Comparison of ENCODE assay signal across 12 mouse cellular contexts in genomic region chr8:94778036-94778435, GRCm38 (mm10). TPM values are rescaled to one million over a fixed set of nuclear protein-coding genes. Genes with fewer than 3 reads are reported as not detected.
A peak's percentile ranks its signal among the peaks of the same experiment; 100 is the strongest.
DNase-seq lines count a peak whose midpoint lies in the region; ATAC-seq and TF ChIP-seq lines count a peak whose summit lies in the region.
"Had no signal": no experiment of that assay in that cellular context is flagged by ENCODE, and none has a peak within 500 bp of the region (broad histone marks: within the 10 kb centered on the region; RNA-seq: fewer than 3 reads in every experiment).

No protein-coding gene starts in this region.

- H3K9ac ChIP-seq in forebrain, embryonic 16.5 days (replicated peaks; ENCODE audit: low read depth, low read length), result no peak overlapping the region
- H3K9ac ChIP-seq: forebrain, postnatal 0 days; liver, embryonic 14.5 days; neural tube, embryonic 12.5 days had no signal

- peaks cover 11% of the 10 kb centered on the region; the same call in 1 of the 2 replicates for H3K36me3 ChIP-seq in forebrain, embryonic 10.5 days (replicated peaks)
- no peaks in the 10 kb centered on the region for H3K36me3 ChIP-seq in forebrain, embryonic 16.5 days (ENCODE audit: control insufficient read depth, insufficient read depth)
- H3K36me3 ChIP-seq: neural tube, embryonic 12.5 days had no signal

- ATAC-seq in forebrain, embryonic 16.5 days, result no peak
- ATAC-seq: forebrain, postnatal 0 days had no signal

- no peak overlapping the region for H3K4me3 ChIP-seq in forebrain, embryonic 10.5 days
- H3K4me3 ChIP-seq in forebrain, embryonic 16.5 days (replicated peaks; ENCODE audit: low read length), result no peak overlapping the region
- H3K4me3 ChIP-seq: neural tube, embryonic 12.5 days had no signal

- no peak for TF ChIP-seq POLR2A in brain, embryonic 14.5 days (IDR thresholded peaks at IDR 0.05; ENCODE audit: borderline replicate concordance, extremely low read depth, insufficient read depth, insufficient read length, poor library complexity, severe bottlenecking)

- no peak for TF ChIP-seq CTCF in brain, embryonic 14.5 days (IDR thresholded peaks at IDR 0.05; ENCODE audit: borderline replicate concordance, extremely low read depth, insufficient read depth, insufficient read length)

- DNase-seq in forebrain, embryonic 10.5 days (ENCODE audit: extremely low spot score, low spot score), result no peak
- peak; percentile 55 for DNase-seq in kidney, postnatal 10 days
- DNase-seq in kidney, adult 18-20 months, result no peak
- DNase-seq in brain, embryonic 14.5 days (ENCODE audit: low read depth), result peak; percentile 53
- DNase-seq in kidney, postnatal 4 days, result peak; percentile 49 to 56
- DNase-seq in urinary bladder, postnatal 36 days (ENCODE audit: low spot score in 2 of 2), result no peak
- DNase-seq in frontal cortex, adult 2 months (ENCODE audit: extremely low spot score in 1 of 2, low spot score in 1 of 2), result no peak
- DNase-seq: cerebellum, postnatal 36 days; forebrain, postnatal 0 days had no signal

- H3K4me1 ChIP-seq in forebrain, embryonic 10.5 days, result peaks cover 51% of the 10 kb centered on the region
- peaks cover 11% of the 10 kb centered on the region for H3K4me1 ChIP-seq in forebrain, embryonic 16.5 days (replicated peaks; ENCODE audit: control insufficient read depth, insufficient read depth, low read length)

- WGBS in forebrain, embryonic 10.5 days, result 82% methylated on average over 10 of the region's 10 CpGs
- 65% methylated on average over 10 of the region's 10 CpGs for WGBS in forebrain, embryonic 16.5 days

- H3K4me2 ChIP-seq in forebrain, embryonic 16.5 days (ENCODE audit: low read length), result no peak overlapping the region
- H3K4me2 ChIP-seq: neural tube, embryonic 12.5 days had no signal

- H3K27ac ChIP-seq in forebrain, embryonic 10.5 days, result peak overlapping the region; percentile 62; the same call in 1 of the 2 replicates
- no peak overlapping the region for H3K27ac ChIP-seq in forebrain, embryonic 16.5 days (ENCODE audit: low read length)
- H3K27ac ChIP-seq: liver, embryonic 14.5 days; neural tube, embryonic 12.5 days had no signal

- H3K27me3 ChIP-seq in forebrain, embryonic 10.5 days (ENCODE audit: poor library complexity, severe bottlenecking), result peaks cover 22% of the 10 kb centered on the region
- no peaks in the 10 kb centered on the region for H3K27me3 ChIP-seq in forebrain, embryonic 16.5 days (replicated peaks; ENCODE audit: control insufficient read depth, insufficient read depth, low read length)

- H3K9me3 ChIP-seq in forebrain, embryonic 10.5 days, result no peaks in the 10 kb centered on the region
- no peaks in the 10 kb centered on the region for H3K9me3 ChIP-seq in forebrain, embryonic 16.5 days (ENCODE audit: control insufficient read depth, low read length)
- H3K9me3 ChIP-seq: neural tube, embryonic 12.5 days had no signal

RNA-seq across cellular contexts. Expression of gene Cx3cl1, which starts 6.2 kb away (rescaled TPM):
- 8.9 and 11.1 TPM in 2 replicates for polyA plus RNA-seq in forebrain, embryonic 10.5 days (2016; fragmentation: Nextera tagmentation; extraction: Ambion mirVana)
- polyA plus RNA-seq in forebrain, embryonic 16.5 days (2015; fragmentation: Nextera tagmentation; extraction: Ambion mirVana), result 15.1 and 23.8 TPM in 2 replicates
- 23.9 and 28.2 TPM in 2 replicates for polyA plus RNA-seq in brain, embryonic 14.5 days (2012; rRNA removed)
- 470 and 510 TPM in 2 replicates for polyA plus RNA-seq in frontal cortex, adult 2 months (2012; rRNA removed)

RNA-seq across cellular contexts. Expression of gene Ccl17, which starts 32.2 kb away (rescaled TPM):
- polyA plus RNA-seq in forebrain, embryonic 10.5 days (2016; fragmentation: Nextera tagmentation; extraction: Ambion mirVana), result not detected in 2 replicates
- 0.77 TPM in 1 of 2 replicates, not detected in the other for polyA plus RNA-seq in forebrain, embryonic 16.5 days (2015; fragmentation: Nextera tagmentation; extraction: Ambion mirVana)
- 0.18 TPM in 1 of 2 replicates, not detected in the other for polyA plus RNA-seq in brain, embryonic 14.5 days (2012; rRNA removed)
- polyA plus RNA-seq in frontal cortex, adult 2 months (2012; rRNA removed), result 2.2 and 3.1 TPM in 2 replicates
- polyA plus RNA-seq: neural tube, embryonic 12.5 days had no signal

RNA-seq across cellular contexts. Expression of gene Ccl22, which starts 32.6 kb away (rescaled TPM):
- polyA plus RNA-seq in forebrain, embryonic 10.5 days (2016; fragmentation: Nextera tagmentation; extraction: Ambion mirVana), result not detected in 2 replicates
- not detected in 2 replicates for polyA plus RNA-seq in forebrain, embryonic 16.5 days (2015; fragmentation: Nextera tagmentation; extraction: Ambion mirVana)
- polyA plus RNA-seq in brain, embryonic 14.5 days (2012; rRNA removed), result 0.04 TPM in 2 replicates
- 0.22 and 0.23 TPM in 2 replicates for polyA plus RNA-seq in frontal cortex, adult 2 months (2012; rRNA removed)
- polyA plus RNA-seq: neural tube, embryonic 12.5 days had no signal

Comparison
In these comparisons a context has a peak if more than half of its experiments do, and no peak if none do; other contexts are left out.
1. DNase-seq: peak in kidney, postnatal 10 days (single experiment), brain, embryonic 14.5 days (single experiment) and kidney, postnatal 4 days (2 of 2); none in forebrain, embryonic 10.5 days (single experiment), kidney, adult 18-20 months (single experiment), urinary bladder, postnatal 36 days (0 of 2) and frontal cortex, adult 2 months (0 of 2).
2. RNA of gene Cx3cl1, which starts 6.2 kb away (polyA plus RNA-seq): 470 to 510 TPM in frontal cortex, adult 2 months; 23.9 to 28.2 TPM in brain, embryonic 14.5 days, 15.1 to 23.8 TPM in forebrain, embryonic 16.5 days and 8.9 to 11.1 TPM in forebrain, embryonic 10.5 days; every median in the first group is over 10 times any median in the second.